Mouse (Mus musculus): Measurements from ENCODE around the gene Ube4b.

DNA sequence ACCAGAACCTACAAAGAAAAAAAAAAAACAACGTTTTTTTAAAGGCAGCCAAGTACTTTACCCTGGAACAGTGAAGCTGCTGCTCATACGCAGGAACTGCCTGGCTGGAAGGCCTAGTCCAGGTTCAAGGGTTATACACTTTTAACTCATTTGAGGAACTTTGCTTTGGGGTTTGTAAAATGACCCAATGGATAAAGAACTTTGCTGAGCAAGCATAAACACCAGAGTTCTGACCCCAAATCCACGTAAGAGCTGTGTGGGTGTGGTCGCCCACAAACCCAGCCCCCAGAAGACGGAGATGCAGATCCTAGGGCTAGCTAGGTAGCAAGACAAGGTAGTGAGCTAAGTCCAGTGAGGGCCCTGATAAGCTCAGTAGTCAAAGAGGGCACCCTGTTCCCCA, 19.1 kb downstream of the Ube4b start:
- TF ChIP-seq CTCF (IDR thresholded peaks at IDR 0.05), result no peak
- TF ChIP-seq EP300 (IDR thresholded peaks at IDR 0.05), result no peak
